Mouse (Mus musculus) myocyte (in vitro differentiated cells): ENCODE results near the gene 4930435E12Rik.

Experiments
- CEBPB ChIP-seq: IDR thresholded peaks from 2 replicates; pipeline ENCODE4 v1.6.1; 2011; ENCODE audit warnings: mild to moderate bottlenecking, moderate library complexity; ENCODE audit not compliant: poor library complexity, insufficient read depth, severe bottlenecking
- E2F4 ChIP-seq: IDR thresholded peaks from one replicate; pipeline ENCODE4 v1.6.1; 2011; ENCODE audit warnings: mild to moderate bottlenecking, control low read depth, moderate library complexity; ENCODE audit not compliant: insufficient read depth
- MAX ChIP-seq: IDR thresholded peaks from one replicate; pipeline ENCODE4 v1.6.1; 2011; ENCODE audit warnings: low read depth, mild to moderate bottlenecking, control low read depth
- MYOD1 ChIP-seq, 3 experiments: IDR thresholded peaks; one replicate each; pipeline ENCODE4 v1.6.1; 2011; ENCODE audit warnings: control low read depth in 2 of 3, low read depth in 2 of 3, mild to moderate bottlenecking in 2 of 3, moderate library complexity in 1 of 3; ENCODE audit not compliant: insufficient read length in 2 of 3, control insufficient read depth in 1 of 3
- MYOG ChIP-seq, 3 experiments: IDR thresholded peaks; one replicate each; pipeline ENCODE4 v1.6.1; 2011; ENCODE audit warnings: control low read depth in 2 of 3, low read depth in 2 of 3, mild to moderate bottlenecking in 2 of 3; ENCODE audit not compliant: insufficient read length in 2 of 3, control insufficient read depth in 1 of 3, insufficient read depth in 1 of 3
- POLR2A ChIP-seq: IDR thresholded peaks from one replicate; pipeline ENCODE4 v1.6.1; 2011; ENCODE audit warnings: low read depth, mild to moderate bottlenecking, control low read depth, moderate library complexity; ENCODE audit not compliant: insufficient read length
- POLR2AphosphoS2 ChIP-seq: IDR thresholded peaks from one replicate; pipeline ENCODE4 v1.6.1; 2011; ENCODE audit warnings: low read depth, control low read depth; ENCODE audit not compliant: insufficient read length
- REST ChIP-seq: IDR thresholded peaks from one replicate; pipeline ENCODE4 v1.6.1; 2011; ENCODE audit warnings: mild to moderate bottlenecking, control low read depth, moderate library complexity; ENCODE audit not compliant: insufficient read depth, insufficient read length
- SRF ChIP-seq: IDR thresholded peaks from one replicate; pipeline ENCODE4 v1.6.1; 2011; ENCODE audit warnings: low read depth; ENCODE audit not compliant: control insufficient read depth, insufficient read length
- TCF12 ChIP-seq: IDR thresholded peaks from one replicate; pipeline ENCODE4 v1.6.1; 2011; ENCODE audit warnings: mild to moderate bottlenecking, control low read depth; ENCODE audit not compliant: poor library complexity, insufficient read depth, severe bottlenecking
- TCF3 ChIP-seq: IDR thresholded peaks from one replicate; pipeline ENCODE4 v1.6.1; 2011; ENCODE audit warnings: low read depth, control low read depth; ENCODE audit not compliant: insufficient read length
- USF1 ChIP-seq: IDR thresholded peaks from one replicate; pipeline ENCODE4 v1.6.1; 2011; ENCODE audit warnings: low read depth, mild to moderate bottlenecking, control low read depth, moderate library complexity

DNA sequence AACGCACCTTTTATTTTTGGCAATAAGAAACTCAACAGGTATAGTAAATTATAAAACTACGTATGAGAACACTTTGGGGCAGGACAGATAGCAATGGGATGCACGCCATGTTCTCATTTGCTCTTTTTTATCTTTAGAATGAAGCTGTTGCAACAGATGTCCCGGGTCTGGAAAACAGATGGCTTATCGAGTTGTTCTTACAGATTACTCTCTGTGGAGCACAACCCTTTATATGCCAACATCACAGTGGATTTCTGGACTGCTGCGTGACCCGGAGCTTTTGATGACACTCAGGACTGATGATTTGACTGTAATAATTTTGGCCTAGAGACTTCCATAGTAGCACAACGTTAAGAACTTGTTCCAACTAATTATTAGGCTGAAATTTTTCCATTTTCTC is 60.8 kb downstream of the 4930435E12Rik start:
- TF ChIP-seq POLR2A (no peak), CEBPB (no peak), MAX (no peak), USF1 (no peak), TCF3 (no peak), REST (no peak), MYOD1 (IDR thresholded peaks at IDR 0.05; ENCODE audit: control insufficient read depth in 1 of 3, insufficient read length in 2 of 3, low read depth in 2 of 3) (no peak), MYOG (IDR thresholded peaks at IDR 0.05; ENCODE audit: control insufficient read depth in 1 of 3, insufficient read depth in 1 of 3, insufficient read length in 2 of 3, low read depth in 2 of 3) (no peak), E2F4 (no peak), TCF12 (no peak), POLR2AphosphoS2 (no peak), SRF (no peak)
